Mouse (Mus musculus) midbrain, postnatal 0 days (tissue): Measurements from ENCODE around the gene Hist1h2bg. TPM values are rescaled to one million over a fixed set of nuclear protein-coding genes. Genes with fewer than 3 reads are reported as not detected.

Source experiments
- ATAC-seq: fragments of 200-750 bp; cut with Nextera tagmentation; 2 replicates; pipeline ENCODE4 v1.8.0; 2017; ENCODE audit warnings: moderate number of reproducible peaks, mild to moderate bottlenecking, moderate TSS enrichment, moderate library complexity; ENCODE audit not compliant: low FRiP score
- DNase-seq: peaks from one replicate; pipeline ENCODE4 v3.0.0-alpha.2; 2015; ENCODE audit warnings: low spot score
- H3K27ac ChIP-seq: fragments of 300-500 bp; sonication (generic); 2 replicates; pipeline ENCODE4 v1.5.1; 2014; ENCODE audit warnings: low read depth, mild to moderate bottlenecking, low read length, mixed read lengths
- H3K27me3 ChIP-seq: fragments of 300-500 bp; sonication (generic); 2 replicates; pipeline ENCODE4 v1.6.1; 2014; ENCODE audit warnings: low read length, control low read depth, mixed read lengths; ENCODE audit not compliant: insufficient read depth
- H3K36me3 ChIP-seq: fragments of 300-500 bp; sonication (generic); 2 replicates; pipeline ENCODE4 v1.6.1; 2014; ENCODE audit warnings: low read length, control low read depth, mixed read lengths; ENCODE audit not compliant: insufficient read depth
- H3K4me1 ChIP-seq: fragments of 300-500 bp; sonication (generic); 2 replicates; pipeline ENCODE4 v1.6.1; 2014; ENCODE audit warnings: mild to moderate bottlenecking, control low read depth, antibody characterized with exemption, low read length, mixed read lengths; ENCODE audit not compliant: insufficient read depth
- H3K4me2 ChIP-seq: fragments of 300-500 bp; sonication (generic); 2 replicates; pipeline ENCODE4 v1.6.1; 2014; ENCODE audit warnings: low read depth, mild to moderate bottlenecking, low read length, mixed read lengths; ENCODE audit not compliant: poor library complexity, severe bottlenecking
- H3K4me3 ChIP-seq: fragments of 300-500 bp; sonication (generic); 2 replicates; pipeline ENCODE4 v1.5.1; 2014; ENCODE audit warnings: low read depth, mild to moderate bottlenecking, low read length, moderate library complexity
- H3K9ac ChIP-seq: fragments of 300-500 bp; sonication (generic); replicated peaks from 2 replicates; pipeline ENCODE4 v1.6.1; 2014; ENCODE audit warnings: mild to moderate bottlenecking, low read length, moderate library complexity, mixed read lengths; ENCODE audit not compliant: poor library complexity, severe bottlenecking
- H3K9me3 ChIP-seq: fragments of 300-500 bp; sonication (generic); 2 replicates; pipeline ENCODE4 v1.6.1; 2016; ENCODE audit warnings: low read length, control low read depth
- CTCF ChIP-seq: IDR thresholded peaks from 2 replicates; pipeline ENCODE4 v1.5.1; 2016; ENCODE audit warnings: antibody characterized with exemption, mild to moderate bottlenecking
- WGBS: fragments of 180-500 bp; shearing (Covaris S2); extraction: QIAGEN DNeasy Blood & Tissue Kit; methylation state at CpG from one replicate; pipeline ENCODE4 v1.1.7; 2014; 5-methylcytosine and 5-hydroxymethylcytosine counted together
- polyA plus RNA-seq: library from polyadenylated mRNA; unstranded; fragments of >200 nt; fragmentation: Nextera tagmentation; extraction: Ambion mirVana; gene quantifications from 2 replicates; pipeline ENCODE4 v1.2.1, GENCODE M21; 2015
- total RNA-seq: library from RNA; depleted of rRNA; stranded (reverse); fragments of >200 nt; gene quantifications from 2 replicates; pipeline ENCODE4 v1.2.3, GENCODE M21; 2014

Gene Hist1h2bg
- total and polyA plus RNA-seq, 2 experiments from 2014 or later = 2.8 to 572 TPM

- Histone ChIP-seq H3K27ac (no peak overlapping the region), H3K4me3 (no peak overlapping the region), H3K4me2 (no peak overlapping the region), H3K9ac (no peak overlapping the region), H3K36me3 (no peaks in the 10 kb centered on the region), H3K4me1 (no peaks in the 10 kb centered on the region), H3K9me3 (no peaks in the 10 kb centered on the region), H3K27me3 (no peaks in the 10 kb centered on the region)
- no peak for DNase-seq
- ATAC-seq = no peak
- WGBS = 92% methylated on average over 3 of the region's 3 CpGs
- no peak for TF ChIP-seq CTCF
Observed at GRCm38 (mm10) chr13:23604452-23604851, 33.3 kb downstream of the Hist1h2bg start.

GRCm38 (mm10) chr13:23605052-23605451 is 33.9 kb downstream of the Hist1h2bg start:
- ATAC-seq (no peak), DNase-seq (no peak)
- Histone ChIP-seq H3K9ac (no peak overlapping the region), H3K4me2 (no peak overlapping the region), H3K4me3 (no peak overlapping the region), H3K27ac (no peak overlapping the region), H3K27me3 (no peaks in the 10 kb centered on the region), H3K36me3 (no peaks in the 10 kb centered on the region), H3K4me1 (no peaks in the 10 kb centered on the region), H3K9me3 (no peaks in the 10 kb centered on the region)
- TF ChIP-seq CTCF = no peak
- 92% methylated on average over 3 of the region's 3 CpGs for WGBS

- TF ChIP-seq CTCF = no peak
- no peak for DNase-seq
- Histone ChIP-seq H3K4me3 (no peak overlapping the region), H3K4me2 (no peak overlapping the region), H3K27ac (no peak overlapping the region), H3K36me3 (no peaks in the 10 kb centered on the region), H3K27me3 (no peaks in the 10 kb centered on the region), H3K4me1 (no peaks in the 10 kb centered on the region), H3K9ac (no peak overlapping the region), H3K9me3 (no peaks in the 10 kb centered on the region)
- 91% methylated on average over 4 of the region's 4 CpGs for WGBS
- no peak for ATAC-seq
Observed at GRCm38 (mm10) chr13:23609209-23609608, 38.0 kb downstream of the Hist1h2bg start.

- DNase-seq (no peak), ATAC-seq (no peak)
- H3K9me3 ChIP-seq = no peaks in the 10 kb centered on the region
- H3K9ac ChIP-seq = no peak overlapping the region
- no peaks in the 10 kb centered on the region for H3K27me3 ChIP-seq
- no peak overlapping the region for H3K27ac ChIP-seq
- no peaks in the 10 kb centered on the region for H3K4me1 ChIP-seq
- H3K4me2 ChIP-seq = no peak overlapping the region
- H3K36me3 ChIP-seq = no peaks in the 10 kb centered on the region
- no peak overlapping the region for H3K4me3 ChIP-seq
- no peak for TF ChIP-seq CTCF
Observed at GRCm38 (mm10) chr13:23609844-23610243, 38.6 kb downstream of the Hist1h2bg start.

- WGBS = 65% methylated on average over 2 of the region's 2 CpGs
- H3K4me3 ChIP-seq = no peak overlapping the region
- H3K27ac ChIP-seq = no peak overlapping the region
- ATAC-seq (no peak), DNase-seq (no peak)
- H3K9me3 ChIP-seq = no peaks in the 10 kb centered on the region
- no peak overlapping the region for H3K4me2 ChIP-seq
- no peaks in the 10 kb centered on the region for H3K27me3 ChIP-seq
- H3K9ac ChIP-seq = no peak overlapping the region
- no peaks in the 10 kb centered on the region for H3K36me3 ChIP-seq
- H3K4me1 ChIP-seq = no peaks in the 10 kb centered on the region
- TF ChIP-seq CTCF = no peak
Observed at GRCm38 (mm10) chr13:23610393-23610792, 39.2 kb downstream of the Hist1h2bg start.

GRCm38 (mm10) chr13:23611638-23612037 is 40.4 kb downstream of the Hist1h2bg start:
- ATAC-seq (no peak), DNase-seq (no peak)
- WGBS = 86% methylated on average over 3 of the region's 3 CpGs
- H3K9me3 ChIP-seq = no peaks in the 10 kb centered on the region
- H3K27ac ChIP-seq = no peak overlapping the region
- no peak for TF ChIP-seq CTCF
- no peak overlapping the region for H3K4me2 ChIP-seq
- H3K9ac ChIP-seq = no peak overlapping the region
- no peaks in the 10 kb centered on the region for H3K27me3 ChIP-seq
- H3K4me1 ChIP-seq = no peaks in the 10 kb centered on the region
- no peak overlapping the region for H3K4me3 ChIP-seq
- no peaks in the 10 kb centered on the region for H3K36me3 ChIP-seq
